Mouse (Mus musculus): ENCODE results near the gene March4. TPM values are rescaled to one million over a fixed set of nuclear protein-coding genes. Genes with fewer than 3 reads are reported as not detected.

The March4 gene
- polyA plus RNA-seq, 1 experiment: 0.01 TPM

- no peaks in the 10 kb centered on the region for H3K79me2 ChIP-seq (ENCODE audit: control insufficient read depth, insufficient read depth)
- no peaks in the 10 kb centered on the region for H3K27me3 ChIP-seq (ENCODE audit: control insufficient read depth, insufficient read depth, insufficient read length)
- H3K4me2 ChIP-seq (ENCODE audit: low read depth): no peak overlapping the region
- H3K4me3 ChIP-seq: no peak overlapping the region
- H3ac ChIP-seq (ENCODE audit: control insufficient read depth, insufficient read length): no peak overlapping the region
- H3K36me3 ChIP-seq (ENCODE audit: control insufficient read depth, insufficient read depth): no peaks in the 10 kb centered on the region
- TF ChIP-seq TCF12 (IDR thresholded peaks at IDR 0.05; ENCODE audit: insufficient read depth, poor library complexity, severe bottlenecking) (no peak), USF1 (IDR thresholded peaks at IDR 0.05; ENCODE audit: low read depth) (no peak), E2F4 (IDR thresholded peaks at IDR 0.05; ENCODE audit: insufficient read depth) (no peak), TCF3 (IDR thresholded peaks at IDR 0.05; ENCODE audit: insufficient read length, low read depth) (no peak), MYOD1 (IDR thresholded peaks at IDR 0.05; ENCODE audit: control insufficient read depth in 1 of 3, insufficient read length in 2 of 3, low read depth in 2 of 3) (no peak), POLR2A (IDR thresholded peaks at IDR 0.05; ENCODE audit: insufficient read length, low read depth) (no peak), POLR2AphosphoS2 (IDR thresholded peaks at IDR 0.05; ENCODE audit: insufficient read length, low read depth) (no peak)
Measured at GRCm38 (mm10) chr1:72574047-72574446, 37.3 kb upstream of the March4 start.

GRCm38 (mm10) chr1:72568725-72569124, 32.0 kb upstream of the March4 start:
- H3K27me3 ChIP-seq (ENCODE audit: control insufficient read depth, insufficient read depth, insufficient read length): no peaks in the 10 kb centered on the region
- H3K79me2 ChIP-seq (ENCODE audit: control insufficient read depth, insufficient read depth): no peaks in the 10 kb centered on the region
- H3K4me3 ChIP-seq: no peak overlapping the region
- no peak overlapping the region for H3ac ChIP-seq (ENCODE audit: control insufficient read depth, insufficient read length)
- TF ChIP-seq POLR2AphosphoS2 (IDR thresholded peaks at IDR 0.05; ENCODE audit: insufficient read length, low read depth) (no peak), REST (IDR thresholded peaks at IDR 0.05; ENCODE audit: insufficient read depth, insufficient read length) (no peak), CEBPB (IDR thresholded peaks at IDR 0.05; ENCODE audit: insufficient read depth, poor library complexity, severe bottlenecking) (no peak), MYOG (IDR thresholded peaks at IDR 0.05; ENCODE audit: control insufficient read depth in 1 of 3, insufficient read depth in 1 of 3, insufficient read length in 2 of 3, low read depth in 2 of 3) (no peak)
- H3K36me3 ChIP-seq (ENCODE audit: control insufficient read depth, insufficient read depth): no peaks in the 10 kb centered on the region
- H3K4me2 ChIP-seq (ENCODE audit: low read depth): no peak overlapping the region

GRCm38 (mm10) chr1:72567056-72567455, 30.3 kb upstream of the March4 start:
- H3K79me2 ChIP-seq (ENCODE audit: control insufficient read depth, insufficient read depth): no peaks in the 10 kb centered on the region
- TF ChIP-seq MYOD1 (IDR thresholded peaks at IDR 0.05; ENCODE audit: control insufficient read depth in 1 of 3, insufficient read length in 2 of 3, low read depth in 2 of 3) (no peak), MAX (IDR thresholded peaks at IDR 0.05; ENCODE audit: low read depth) (no peak), SRF (IDR thresholded peaks at IDR 0.05; ENCODE audit: control insufficient read depth, insufficient read length, low read depth) (no peak)
- H3K4me2 ChIP-seq (ENCODE audit: low read depth): no peak overlapping the region
- no peak overlapping the region for H3ac ChIP-seq (ENCODE audit: control insufficient read depth, insufficient read length)
- no peak overlapping the region for H3K4me3 ChIP-seq
- no peaks in the 10 kb centered on the region for H3K36me3 ChIP-seq (ENCODE audit: control insufficient read depth, insufficient read depth)
- no peaks in the 10 kb centered on the region for H3K27me3 ChIP-seq (ENCODE audit: control insufficient read depth, insufficient read depth, insufficient read length)

GRCm38 (mm10) chr1:72564334-72564962, 27.7 kb upstream of the March4 start:
- TF ChIP-seq CEBPB (IDR thresholded peaks at IDR 0.05; ENCODE audit: insufficient read depth, poor library complexity, severe bottlenecking) (no peak), REST (IDR thresholded peaks at IDR 0.05; ENCODE audit: insufficient read depth, insufficient read length) (no peak), SRF (IDR thresholded peaks at IDR 0.05; ENCODE audit: control insufficient read depth, insufficient read length, low read depth) (no peak), MYOG (IDR thresholded peaks at IDR 0.05; ENCODE audit: control insufficient read depth in 1 of 3, insufficient read depth in 1 of 3, insufficient read length in 2 of 3, low read depth in 2 of 3) (no peak), POLR2AphosphoS2 (IDR thresholded peaks at IDR 0.05; ENCODE audit: insufficient read length, low read depth) (no peak), USF1 (IDR thresholded peaks at IDR 0.05; ENCODE audit: low read depth) (no peak), TCF3 (IDR thresholded peaks at IDR 0.05; ENCODE audit: insufficient read length, low read depth) (no peak), MYOD1 (IDR thresholded peaks at IDR 0.05; ENCODE audit: control insufficient read depth in 1 of 3, insufficient read length in 2 of 3, low read depth in 2 of 3) (no peak), POLR2A (IDR thresholded peaks at IDR 0.05; ENCODE audit: insufficient read length, low read depth) (no peak), TCF12 (IDR thresholded peaks at IDR 0.05; ENCODE audit: insufficient read depth, poor library complexity, severe bottlenecking) (no peak)

GRCm38 (mm10) chr1:72558625-72559024, 21.9 kb upstream of the March4 start:
- no peaks in the 10 kb centered on the region for H3K36me3 ChIP-seq (ENCODE audit: control insufficient read depth, insufficient read depth)
- H3K27me3 ChIP-seq (ENCODE audit: control insufficient read depth, insufficient read depth, insufficient read length): no peaks in the 10 kb centered on the region
- H3K4me3 ChIP-seq: no peak overlapping the region
- H3K79me2 ChIP-seq (ENCODE audit: control insufficient read depth, insufficient read depth): no peaks in the 10 kb centered on the region
- TF ChIP-seq MYOD1 (IDR thresholded peaks at IDR 0.05; ENCODE audit: control insufficient read depth in 1 of 3, insufficient read length in 2 of 3, low read depth in 2 of 3) (no peak), MYOG (IDR thresholded peaks at IDR 0.05; ENCODE audit: control insufficient read depth in 1 of 3, insufficient read depth in 1 of 3, insufficient read length in 2 of 3, low read depth in 2 of 3) (no peak), POLR2A (IDR thresholded peaks at IDR 0.05; ENCODE audit: insufficient read length, low read depth) (no peak), TCF12 (IDR thresholded peaks at IDR 0.05; ENCODE audit: insufficient read depth, poor library complexity, severe bottlenecking) (no peak), REST (IDR thresholded peaks at IDR 0.05; ENCODE audit: insufficient read depth, insufficient read length) (no peak), TCF3 (IDR thresholded peaks at IDR 0.05; ENCODE audit: insufficient read length, low read depth) (no peak), CEBPB (IDR thresholded peaks at IDR 0.05; ENCODE audit: insufficient read depth, poor library complexity, severe bottlenecking) (no peak), SRF (IDR thresholded peaks at IDR 0.05; ENCODE audit: control insufficient read depth, insufficient read length, low read depth) (no peak), POLR2AphosphoS2 (IDR thresholded peaks at IDR 0.05; ENCODE audit: insufficient read length, low read depth) (no peak), USF1 (IDR thresholded peaks at IDR 0.05; ENCODE audit: low read depth) (no peak), E2F4 (IDR thresholded peaks at IDR 0.05; ENCODE audit: insufficient read depth) (no peak), MAX (IDR thresholded peaks at IDR 0.05; ENCODE audit: low read depth) (no peak)
- H3K4me2 ChIP-seq (ENCODE audit: low read depth): no peak overlapping the region
- no peak overlapping the region for H3ac ChIP-seq (ENCODE audit: control insufficient read depth, insufficient read length)

More at GRCm38 (mm10) chr1:72564334-72564962, 27.7 kb upstream of the March4 start:
- Histone ChIP-seq H3ac (ENCODE audit: control insufficient read depth, insufficient read length) (no peak overlapping the region), H3K4me3 (no peak overlapping the region), H3K4me2 (ENCODE audit: low read depth) (no peak overlapping the region), H3K27me3 (ENCODE audit: control insufficient read depth, insufficient read depth, insufficient read length) (no peaks in the 10 kb centered on the region), H3K36me3 (ENCODE audit: control insufficient read depth, insufficient read depth) (no peaks in the 10 kb centered on the region), H3K79me2 (ENCODE audit: control insufficient read depth, insufficient read depth) (no peaks in the 10 kb centered on the region)

Data from myocyte (in vitro differentiated cells).